Mouse (Mus musculus) ovary, postnatal 36 days (tissue): ENCODE results near the gene Dnah17.

Source experiments
- DNase-seq: peaks from one replicate; pipeline ENCODE4 v3.0.0; 2022; ENCODE audit warnings: low spot score, mixed read lengths

Gene Dnah17

DNA sequence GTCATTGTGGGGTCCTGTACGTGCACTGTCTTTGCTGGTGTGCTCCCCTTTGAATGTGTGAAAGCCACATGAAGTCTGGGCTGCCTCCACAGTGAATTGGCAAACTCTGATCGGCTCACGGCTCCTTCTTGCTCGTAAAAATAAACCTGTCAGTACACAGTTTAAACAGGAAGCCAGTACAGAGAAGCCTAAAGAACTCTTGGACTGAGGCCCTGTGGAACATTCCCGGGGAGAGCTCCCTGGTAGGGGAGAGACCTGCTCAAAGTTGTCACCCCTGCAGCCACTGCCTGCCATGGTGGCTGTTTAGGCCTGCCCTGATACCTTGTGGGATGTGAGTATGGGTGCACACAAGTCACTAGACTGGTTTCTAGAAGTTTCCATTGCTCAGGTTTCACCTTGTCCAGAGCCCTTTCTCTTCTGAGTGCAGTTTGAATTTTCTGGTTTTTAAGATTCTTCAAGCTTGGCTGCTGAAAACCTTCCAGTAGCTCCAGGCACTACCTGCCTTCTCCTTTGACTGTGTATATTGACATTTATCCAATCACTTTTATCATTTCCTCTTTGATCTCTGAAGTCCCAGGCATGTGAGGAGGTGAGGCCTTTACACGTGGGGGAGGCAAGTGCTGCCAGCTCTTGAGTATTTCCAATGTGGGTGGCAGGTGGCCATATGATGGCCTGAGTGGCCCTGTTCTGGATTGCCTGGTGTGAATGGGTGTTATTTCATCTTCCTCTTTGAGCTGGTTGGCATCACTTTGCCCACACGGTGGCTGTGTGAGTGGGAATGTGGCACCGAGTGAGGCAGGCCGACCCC is 136.0 kb downstream of the Dnah17 start:
- no peak for DNase-seq

- DNase-seq: no peak
Measured at GRCm38 (mm10) chr11:117993190-117994175, 137.0 kb downstream of the Dnah17 start.

GRCm38 (mm10) chr11:117991502-117992470 is 138.6 kb downstream of the Dnah17 start:
- DNase-seq: no peak

GRCm38 (mm10) chr11:117989926-117990325 is 140.5 kb downstream of the Dnah17 start:
- no peak for DNase-seq

GRCm38 (mm10) chr11:117989241-117989640 is 141.2 kb downstream of the Dnah17 start:
- no peak for DNase-seq

GRCm38 (mm10) chr11:117987968-117988367 is 142.5 kb downstream of the Dnah17 start:
- no peak for DNase-seq

DNA sequence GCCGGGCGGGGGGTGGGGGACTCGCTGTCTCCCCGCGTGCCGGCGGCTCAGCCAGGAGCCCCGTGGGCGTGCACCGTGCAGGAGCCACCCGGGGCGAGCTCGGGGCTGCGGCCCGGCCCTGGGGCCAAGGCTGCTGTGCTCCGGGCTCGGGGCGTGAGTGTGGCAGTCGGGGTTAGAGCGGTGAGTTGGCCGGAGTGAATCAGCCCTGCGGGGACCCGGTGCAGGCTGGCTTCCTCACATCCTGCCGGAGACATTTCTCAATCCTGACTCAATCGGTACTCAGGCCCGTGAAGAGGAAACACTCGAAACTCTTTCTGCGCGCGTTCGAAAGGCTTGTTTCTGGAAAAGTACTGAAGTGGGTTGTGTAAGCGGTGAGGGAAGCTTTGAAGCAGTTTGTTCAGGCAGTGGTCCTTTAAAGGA is 143.4 kb downstream of the Dnah17 start:
- no peak for DNase-seq

GRCm38 (mm10) chr11:117986126-117987031 is 144.1 kb downstream of the Dnah17 start, which contains the start of gene Pgs1:
TSS of gene Pgs1 (plus strand) at chr11:117986292.
- DNase-seq: peak; percentile 91

- DNase-seq: no peak
Measured at GRCm38 (mm10) chr11:117983770-117984169, 146.7 kb downstream of the Dnah17 start.

DNA sequence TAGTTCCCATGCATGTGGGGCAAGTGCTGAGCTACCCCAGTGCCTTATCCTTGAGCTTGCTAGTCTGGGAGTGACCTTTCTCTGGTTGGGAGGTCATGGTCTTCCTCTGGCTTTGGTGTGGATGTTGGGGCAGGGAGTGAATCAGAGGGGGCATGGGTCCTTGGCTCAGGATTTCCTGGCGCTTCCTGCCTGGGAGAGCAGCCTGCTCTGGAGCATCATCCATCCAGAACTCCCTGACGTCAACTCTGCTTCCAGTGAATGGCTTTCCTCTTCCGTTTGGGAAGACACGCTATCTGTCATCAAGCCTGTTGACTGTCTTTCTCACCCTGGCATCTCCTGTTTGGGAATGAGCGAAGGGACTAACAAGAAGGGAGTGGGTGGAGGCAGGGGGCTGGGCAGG is 148.0 kb downstream of the Dnah17 start:
- no peak for DNase-seq

GRCm38 (mm10) chr11:117979388-117979787 is 151.0 kb downstream of the Dnah17 start:
- DNase-seq: no peak

- DNase-seq: no peak
Measured at GRCm38 (mm10) chr11:117977694-117978360, 152.6 kb downstream of the Dnah17 start.

GRCm38 (mm10) chr11:117976081-117976582 is 154.3 kb downstream of the Dnah17 start:
- DNase-seq: no peak

DNA sequence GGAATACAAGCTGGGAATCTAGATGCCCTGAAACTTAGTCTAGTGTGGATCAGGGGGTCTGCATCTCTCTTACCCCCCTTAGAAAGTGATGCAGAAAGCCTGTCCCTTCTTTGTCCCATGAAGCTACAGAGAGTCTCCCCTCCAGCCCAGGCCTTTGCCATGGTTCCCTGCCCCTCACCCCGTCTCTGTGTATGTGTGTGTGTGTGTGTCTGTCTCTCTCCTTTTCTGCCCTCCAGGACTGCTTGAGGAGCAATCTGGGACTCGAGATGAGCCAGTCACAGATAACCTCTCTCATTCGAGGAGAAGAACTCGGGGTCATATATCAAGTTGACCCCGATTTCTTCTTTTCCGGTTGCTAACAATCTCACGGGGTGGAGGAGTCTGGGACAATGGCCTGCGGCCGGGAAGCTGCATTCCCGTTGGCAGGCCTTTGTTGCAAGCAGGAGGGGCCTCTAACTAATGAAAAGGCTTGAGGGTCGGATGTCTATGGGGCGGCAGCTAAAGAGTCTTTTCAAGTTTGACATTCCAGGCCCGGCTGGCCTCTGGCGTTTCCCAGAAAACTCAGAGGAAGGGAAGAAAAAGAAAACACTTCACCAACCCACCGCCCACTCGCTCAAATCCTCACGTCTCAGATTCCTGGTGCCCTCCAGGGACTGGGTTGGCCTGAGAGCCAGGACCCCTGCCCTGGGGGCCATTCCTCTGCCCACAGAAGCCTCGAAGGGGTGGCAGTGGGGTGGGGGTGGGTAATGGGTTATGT is 155.0 kb downstream of the Dnah17 start:
- no peak for DNase-seq

DNA sequence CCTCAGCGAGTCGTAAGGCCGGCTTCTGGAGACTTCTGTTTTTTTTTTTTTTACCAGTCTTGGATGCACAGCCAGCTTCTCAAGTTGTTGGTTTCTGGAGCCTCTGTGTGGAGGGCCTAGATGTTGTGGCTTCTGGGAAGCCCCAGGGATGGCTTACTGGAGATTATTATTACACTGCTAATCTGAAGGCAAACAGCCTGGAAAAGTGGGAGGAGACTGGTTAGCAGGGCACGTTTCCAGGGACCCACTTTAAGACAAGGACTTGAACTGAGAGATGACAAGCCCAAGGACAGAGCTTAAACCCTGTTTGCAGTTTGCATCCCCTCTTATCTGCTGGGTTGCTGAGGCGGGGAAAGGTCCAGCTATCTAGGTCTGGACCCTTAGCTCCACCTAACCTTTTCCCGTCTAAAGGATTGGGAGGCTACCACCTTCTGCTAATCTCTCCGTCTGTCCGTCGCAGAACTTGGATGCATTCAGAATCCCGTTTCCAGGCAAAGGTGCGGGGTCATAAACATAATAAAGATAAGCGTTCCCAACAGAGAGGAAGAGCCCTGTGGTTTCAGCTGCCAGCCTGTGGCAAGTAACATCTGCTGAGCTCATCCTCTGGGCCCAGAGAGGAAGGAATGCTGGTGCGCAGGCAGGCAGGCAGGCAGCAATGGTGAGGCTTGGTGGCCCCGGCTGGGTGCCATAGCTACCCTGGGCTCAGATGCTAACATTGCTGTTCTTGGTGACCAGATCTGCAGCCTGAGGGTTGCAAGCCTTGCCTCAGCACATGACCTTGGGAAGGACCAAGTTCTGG is 155.9 kb downstream of the Dnah17 start:
- DNase-seq: no peak

GRCm38 (mm10) chr11:117973569-117973968 is 156.9 kb downstream of the Dnah17 start:
- DNase-seq: no peak

GRCm38 (mm10) chr11:117972656-117973558 is 157.5 kb downstream of the Dnah17 start:
- no peak for DNase-seq
